Mouse (Mus musculus) gastrocnemius, postnatal 10 days (tissue): Measurements from ENCODE around the gene Krt222. TPM values are rescaled to one million over a fixed set of nuclear protein-coding genes. Genes with fewer than 3 reads are reported as not detected.
A peak's percentile ranks its signal among the peaks of the same experiment; 100 is the strongest.
"Not testable (repeated sequence)": the region's sequence is repeated elsewhere in the genome, so short reads cannot be mapped to it uniquely, and the experiment has no call there.

ENCODE experiments used
- DNase-seq: peaks from one replicate; pipeline ENCODE4 v3.0.0; 2021; ENCODE audit warnings: mixed read lengths
- long read RNA-seq, 2 experiments: library from polyadenylated mRNA; stranded (forward); transcript quantifications; one replicate each; pipeline ENCODE4 v2.0.0; 2021
- total RNA-seq, 2 experiments: library from RNA; stranded (reverse); gene quantifications; 2 replicates each; pipeline ENCODE4 v1.2.3; 2021

Gene Krt222
- 10 to 100 TPM in 1 of 2 experiments, 1 to 10 TPM in 1; 9.3 to 11.7 TPM for total RNA-seq
- long read RNA-seq, experiment 1, transcript Krt222-202 (6 exons, 3,072 nt), result major isoform, 8 of 16 reads
- long read RNA-seq, experiment 1, partial matches to known transcripts, result 2 of 16 reads
- long read RNA-seq, experiment 1, other reads (novel, unspliced or antisense), result 1 of 16 reads
- long read RNA-seq, experiment 2, transcript Krt222-202 (6 exons, 3,072 nt), result major isoform, 10 of 11 reads
- long read RNA-seq, experiment 2, partial matches to known transcripts, result 0 of 11 reads
- long read RNA-seq, experiment 2, other reads (novel, unspliced or antisense), result 0 of 11 reads

GRCm38 (mm10) chr11:99243820-99244374 lies at the start of gene Krt222:
Gene Krt222 (minus strand): TSS chr11:99244085.
- no peak for DNase-seq

- DNase-seq, result peak; percentile 18
Observed at GRCm38 (mm10) chr11:99292846-99293245, 49.0 kb upstream of the Krt222 start.

- DNase-seq, result no peak
Observed at GRCm38 (mm10) chr11:99284833-99285312, 41.0 kb upstream of the Krt222 start, which contains the start of gene Krt24. Gene Krt24 (minus strand): TSS chr11:99285262.

GRCm38 (mm10) chr11:99284011-99284410 lies 40.1 kb upstream of the Krt222 start:
- no peak for DNase-seq

- DNase-seq, result no peak
Observed at GRCm38 (mm10) chr11:99283334-99283733, 39.4 kb upstream of the Krt222 start.

- DNase-seq, result no peak
Observed at GRCm38 (mm10) chr11:99281116-99281515, 37.2 kb upstream of the Krt222 start.

- no peak for DNase-seq
Observed at GRCm38 (mm10) chr11:99279986-99280385, 36.1 kb upstream of the Krt222 start.

GRCm38 (mm10) chr11:99276786-99277185 lies 32.9 kb upstream of the Krt222 start:
- no peak for DNase-seq

- DNase-seq, result no peak
Observed at GRCm38 (mm10) chr11:99275624-99276023, 31.7 kb upstream of the Krt222 start.

- no peak for DNase-seq
Observed at GRCm38 (mm10) chr11:99272721-99273120, 28.8 kb upstream of the Krt222 start.

- no peak for DNase-seq
Observed at GRCm38 (mm10) chr11:99269192-99269591, 25.3 kb upstream of the Krt222 start.

GRCm38 (mm10) chr11:99265796-99266195 lies 21.9 kb upstream of the Krt222 start:
- no peak for DNase-seq

- no peak for DNase-seq
Observed at GRCm38 (mm10) chr11:99265220-99265619, 21.3 kb upstream of the Krt222 start.

- DNase-seq, result no peak
Observed at GRCm38 (mm10) chr11:99256213-99256612, 12.3 kb upstream of the Krt222 start.

GRCm38 (mm10) chr11:99255316-99255715 lies 11.4 kb upstream of the Krt222 start:
- no peak for DNase-seq

GRCm38 (mm10) chr11:99253893-99254292 lies 10.0 kb upstream of the Krt222 start:
- DNase-seq, result no peak

GRCm38 (mm10) chr11:99252671-99253070 lies 8.8 kb upstream of the Krt222 start:
- DNase-seq, result no peak

- no peak for DNase-seq
Observed at GRCm38 (mm10) chr11:99250666-99251065, 6.8 kb upstream of the Krt222 start.

- no peak for DNase-seq
Observed at GRCm38 (mm10) chr11:99250241-99250640, 6.4 kb upstream of the Krt222 start.

GRCm38 (mm10) chr11:99249115-99249514 lies 5.2 kb upstream of the Krt222 start:
- peak; percentile 24 for DNase-seq

- no peak for DNase-seq
Observed at GRCm38 (mm10) chr11:99247916-99248315, 4.0 kb upstream of the Krt222 start.

- DNase-seq, result not testable (repeated sequence)
Observed at GRCm38 (mm10) chr11:99244519-99244918, 634 bp upstream of the Krt222 start.

- DNase-seq, result no peak
Observed at GRCm38 (mm10) chr11:99243200-99243819, 575 bp downstream of the Krt222 start.
